Mouse (Mus musculus) spleen, adult 2 months (tissue): ENCODE data around the gene Asb2.

Experiments used
- CTCF ChIP-seq: fragments of 200-500 bp; IDR thresholded peaks from 2 replicates; pipeline ENCODE4 v1.5.1; 2011; ENCODE audit warnings: mild to moderate bottlenecking, inconsistent platforms; ENCODE audit not compliant: insufficient read depth, insufficient read length, insufficient replicate concordance; ENCODE audit errors: extremely low read depth
- POLR2A ChIP-seq: fragments of 200-500 bp; IDR thresholded peaks from 2 replicates; pipeline ENCODE4 v1.6.1; 2011; ENCODE audit warnings: low read depth, low read length, inconsistent platforms

DNA sequence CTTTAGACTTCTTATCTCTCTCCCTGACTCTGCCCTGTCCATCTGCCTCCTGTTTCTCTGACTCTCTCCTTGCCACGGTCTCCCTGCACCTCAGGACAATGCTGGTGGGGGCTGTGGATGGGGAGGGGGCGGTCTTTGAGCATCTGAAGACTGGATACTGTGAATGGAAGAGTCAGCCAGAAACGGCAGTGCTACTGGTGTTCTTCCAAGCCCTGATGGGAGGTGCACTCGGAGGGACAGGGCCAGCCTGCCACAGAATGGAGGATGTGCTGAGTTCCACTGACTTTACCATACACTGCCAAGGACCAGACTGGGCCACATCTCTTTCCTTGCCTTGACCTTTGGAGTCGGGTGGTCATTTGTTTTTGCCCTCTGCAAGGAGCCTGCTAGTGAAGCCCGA lies 72.9 kb downstream of the Asb2 start:
- TF ChIP-seq CTCF, result no peak
- no peak for TF ChIP-seq POLR2A
